8 mouse cellular contexts compared by ENCODE assay signal in genomic region chr12:84773476-84773875, GRCm38 (mm10). TPM values are rescaled to one million over a fixed set of nuclear protein-coding genes. Genes with fewer than 3 reads are reported as not detected.
DNase-seq lines count a peak whose midpoint lies in the region; ATAC-seq and TF ChIP-seq lines count a peak whose summit lies in the region.

No protein-coding gene starts in this region.

- no peaks in the 10 kb centered on the region for H3K9me3 ChIP-seq in kidney, embryonic 16.5 days (ENCODE audit: low read length)
- H3K9me3 ChIP-seq in forebrain, embryonic 13.5 days (replicated peaks): no peaks in the 10 kb centered on the region
- no peaks in the 10 kb centered on the region for H3K9me3 ChIP-seq in liver, embryonic 13.5 days (replicated peaks)

- WGBS in kidney, embryonic 16.5 days: under 1% methylated on average over 20 of the region's 20 CpGs
- WGBS in bone marrow, adult 2 months: 1% methylated on average over 20 of the region's 20 CpGs
- WGBS in forebrain, embryonic 13.5 days: 2% methylated on average over 20 of the region's 20 CpGs
- under 1% methylated on average over 20 of the region's 20 CpGs for WGBS in liver, embryonic 13.5 days (ENCODE audit: insufficient replicate concordance)

- peak overlapping the region; percentile 40; the same call in 1 of the 2 replicates for H3K27ac ChIP-seq in kidney, embryonic 16.5 days (ENCODE audit: low read length)
- peak overlapping the region; percentile 21 for H3K27ac ChIP-seq in bone marrow, adult 2 months (ENCODE audit: control insufficient read depth, insufficient read depth, low read depth, low read length, poor library complexity)
- H3K27ac ChIP-seq in forebrain, embryonic 13.5 days: peak overlapping the region; percentile 26; the same call in 1 of the 2 replicates
- H3K27ac ChIP-seq in liver, embryonic 13.5 days: peak overlapping the region; percentile 96

- peak overlapping the region; percentile 57 for H3K4me3 ChIP-seq in kidney, embryonic 16.5 days (ENCODE audit: low read length)
- peak overlapping the region; percentile 82 for H3K4me3 ChIP-seq in bone marrow, adult 2 months (replicated peaks; ENCODE audit: control insufficient read depth, low read depth, low read length)
- H3K4me3 ChIP-seq in forebrain, embryonic 13.5 days: peak overlapping the region; percentile 67
- H3K4me3 ChIP-seq in liver, embryonic 13.5 days (replicated peaks): peak overlapping the region; percentile 89

- peak overlapping the region; percentile 83 for H3K4me2 ChIP-seq in kidney, embryonic 16.5 days (replicated peaks; ENCODE audit: low read depth, low read length)
- H3K4me2 ChIP-seq in forebrain, embryonic 13.5 days: peak overlapping the region; percentile 81
- peak overlapping the region; percentile 89 for H3K4me2 ChIP-seq in liver, embryonic 13.5 days

- H3K36me3 ChIP-seq in kidney, embryonic 16.5 days (ENCODE audit: insufficient read depth, low read length): no peaks in the 10 kb centered on the region
- H3K36me3 ChIP-seq in forebrain, embryonic 13.5 days (ENCODE audit: poor library complexity, severe bottlenecking): peaks cover 22% of the 10 kb centered on the region
- peaks cover 12% of the 10 kb centered on the region for H3K36me3 ChIP-seq in liver, embryonic 13.5 days

- peaks cover 25% of the 10 kb centered on the region for H3K4me1 ChIP-seq in kidney, embryonic 16.5 days (ENCODE audit: insufficient read depth, low read length)
- H3K4me1 ChIP-seq in bone marrow, adult 2 months (ENCODE audit: control insufficient read depth, insufficient read depth, low read length): peaks cover 3% of the 10 kb centered on the region
- peaks cover 36% of the 10 kb centered on the region for H3K4me1 ChIP-seq in forebrain, embryonic 13.5 days
- peaks cover 51% of the 10 kb centered on the region for H3K4me1 ChIP-seq in liver, embryonic 13.5 days (replicated peaks)

- ATAC-seq in kidney, embryonic 16.5 days (ENCODE audit: low FRiP score, low TSS enrichment): peak; percentile 3
- ATAC-seq in forebrain, embryonic 13.5 days: 0 out of 2 replicates have a peak, but pooled peaks have one; percentile 1
- no peak; the same call in none of the 2 replicates for ATAC-seq in liver, embryonic 13.5 days (ENCODE audit: low read depth)

- TF ChIP-seq CTCF in bone marrow, adult 2 months (IDR thresholded peaks at IDR 0.05; ENCODE audit: control insufficient read depth, insufficient read depth, low read length): no peak

- H3K9ac ChIP-seq in kidney, embryonic 16.5 days (replicated peaks; ENCODE audit: low read length): peak overlapping the region; percentile 86
- peak overlapping the region; percentile 80 for H3K9ac ChIP-seq in forebrain, embryonic 13.5 days
- peak overlapping the region; percentile 86 for H3K9ac ChIP-seq in liver, embryonic 13.5 days

- DNase-seq in kidney, adult 9 months: no peak
- DNase-seq in liver, embryonic 13.5 days: peak; percentile 56
- DNase-seq in urinary bladder, adult 2 months (ENCODE audit: low spot score): no peak
- DNase-seq in cerebellum, postnatal 36 days: no peak
- DNase-seq in layer of hippocampus, adult 9-10 months (ENCODE audit: low spot score): no peak

- no peak for TF ChIP-seq POLR2A in bone marrow, adult 2 months (IDR thresholded peaks at IDR 0.05; ENCODE audit: borderline replicate concordance, control insufficient read depth, low read depth, low read length)

- H3K27me3 ChIP-seq in kidney, embryonic 16.5 days (ENCODE audit: insufficient read depth, low read length): no peaks in the 10 kb centered on the region
- no peaks in the 10 kb centered on the region for H3K27me3 ChIP-seq in forebrain, embryonic 13.5 days
- no peaks in the 10 kb centered on the region for H3K27me3 ChIP-seq in liver, embryonic 13.5 days

RNA-seq across cellular contexts. Expression of gene Isca2, which starts 0.4 kb away (rescaled TPM):
- 148 and 150 TPM in 2 replicates for polyA plus RNA-seq in kidney, embryonic 16.5 days (2015; fragmentation: Nextera tagmentation; extraction: Ambion mirVana)
- 83.4 and 90.0 TPM in 2 replicates for polyA plus RNA-seq in bone marrow, adult 2 months (2011; ENCODE audit: insufficient read depth, insufficient read length, low replicate concordance, missing spikeins)
- 168 and 171 TPM in 2 replicates for polyA plus RNA-seq in forebrain, embryonic 13.5 days (2015; fragmentation: Nextera tagmentation; extraction: Ambion mirVana)
- 105 and 111 TPM in 2 replicates for polyA plus RNA-seq in liver, embryonic 13.5 days (2015; fragmentation: Nextera tagmentation; extraction: Ambion mirVana)
- 68.2 and 88.9 TPM in 2 replicates for polyA plus RNA-seq in urinary bladder, adult 2 months (2012; rRNA removed)

RNA-seq across cellular contexts. Expression of gene Npc2, which starts 0.5 kb away (rescaled TPM):
- 65.4 and 69.8 TPM in 2 replicates for polyA plus RNA-seq in kidney, embryonic 16.5 days (2015; fragmentation: Nextera tagmentation; extraction: Ambion mirVana)
- 33.6 and 72.2 TPM in 2 replicates for polyA plus RNA-seq in bone marrow, adult 2 months (2011; ENCODE audit: insufficient read depth, insufficient read length, low replicate concordance, missing spikeins)
- polyA plus RNA-seq in forebrain, embryonic 13.5 days (2015; fragmentation: Nextera tagmentation; extraction: Ambion mirVana): 85.8 and 89.8 TPM in 2 replicates
- polyA plus RNA-seq in liver, embryonic 13.5 days (2015; fragmentation: Nextera tagmentation; extraction: Ambion mirVana): 23.5 and 24.5 TPM in 2 replicates
- 85.8 and 90.2 TPM in 2 replicates for polyA plus RNA-seq in urinary bladder, adult 2 months (2012; rRNA removed)

Comparison
In these comparisons a context has a peak if more than half of its experiments do, and no peak if none do; other contexts are left out.
1. H3K27ac ChIP-seq: peak in every context shown above with its lines; median percentile 96 in liver, embryonic 13.5 days; 40 in kidney, embryonic 16.5 days; 26 in forebrain, embryonic 13.5 days; 21 in bone marrow, adult 2 months.